Mouse (Mus musculus) neural tube, embryonic 15.5 days (tissue): ENCODE measurements around the gene R3hcc1l. TPM values are rescaled to one million over a fixed set of nuclear protein-coding genes. Genes with fewer than 3 reads are reported as not detected.

ENCODE experiments used
- ATAC-seq: fragments of 200-750 bp; cut with Nextera tagmentation; 2 replicates; pipeline ENCODE4 v1.8.0; 2017; ENCODE audit warnings: mild to moderate bottlenecking, moderate TSS enrichment, moderate library complexity; ENCODE audit not compliant: low FRiP score
- H3K27ac ChIP-seq: fragments of 300-500 bp; sonication (generic); replicated peaks from 2 replicates; pipeline ENCODE4 v1.5.1; 2015; ENCODE audit warnings: mild to moderate bottlenecking, inconsistent platforms
- H3K27me3 ChIP-seq: fragments of 300-500 bp; sonication (generic); replicated peaks from 2 replicates; pipeline ENCODE4 v1.6.1; 2015; ENCODE audit warnings: inconsistent platforms
- H3K36me3 ChIP-seq: fragments of 300-500 bp; sonication (generic); 2 replicates; pipeline ENCODE4 v1.6.1; 2015; ENCODE audit warnings: inconsistent platforms
- H3K4me1 ChIP-seq: fragments of 300-500 bp; sonication (generic); 2 replicates; pipeline ENCODE4 v1.6.1; 2015; ENCODE audit warnings: inconsistent platforms
- H3K4me2 ChIP-seq: fragments of 300-500 bp; sonication (generic); 2 replicates; pipeline ENCODE4 v1.6.1; 2015; ENCODE audit warnings: inconsistent platforms, mild to moderate bottlenecking, moderate library complexity
- H3K4me3 ChIP-seq: fragments of 300-500 bp; sonication (generic); replicated peaks from 2 replicates; pipeline ENCODE4 v1.5.1; 2015; ENCODE audit warnings: mild to moderate bottlenecking, inconsistent platforms
- H3K9ac ChIP-seq: fragments of 300-500 bp; sonication (generic); replicated peaks from 2 replicates; pipeline ENCODE4 v1.6.1; 2015; ENCODE audit warnings: mild to moderate bottlenecking, inconsistent platforms
- H3K9me3 ChIP-seq: fragments of 300-500 bp; sonication (generic); replicated peaks from 2 replicates; pipeline ENCODE4 v1.6.1; 2016; ENCODE audit warnings: inconsistent platforms
- WGBS: fragments of 180-500 bp; shearing (Covaris S2); methylation state at CpG from one replicate; pipeline ENCODE4 v1.1.7; 2015; ENCODE audit warnings: mixed read lengths; 5-methylcytosine and 5-hydroxymethylcytosine counted together
- polyA plus RNA-seq: library from polyadenylated mRNA; unstranded; fragments of >200 nt; fragmentation: Nextera tagmentation; extraction: Ambion mirVana; gene quantifications from 2 replicates; pipeline ENCODE4 v1.2.1, GENCODE M21; 2015

Gene R3hcc1l
- polyA plus RNA-seq, 1 experiment from 2014 or later: 13.3 TPM

DNA sequence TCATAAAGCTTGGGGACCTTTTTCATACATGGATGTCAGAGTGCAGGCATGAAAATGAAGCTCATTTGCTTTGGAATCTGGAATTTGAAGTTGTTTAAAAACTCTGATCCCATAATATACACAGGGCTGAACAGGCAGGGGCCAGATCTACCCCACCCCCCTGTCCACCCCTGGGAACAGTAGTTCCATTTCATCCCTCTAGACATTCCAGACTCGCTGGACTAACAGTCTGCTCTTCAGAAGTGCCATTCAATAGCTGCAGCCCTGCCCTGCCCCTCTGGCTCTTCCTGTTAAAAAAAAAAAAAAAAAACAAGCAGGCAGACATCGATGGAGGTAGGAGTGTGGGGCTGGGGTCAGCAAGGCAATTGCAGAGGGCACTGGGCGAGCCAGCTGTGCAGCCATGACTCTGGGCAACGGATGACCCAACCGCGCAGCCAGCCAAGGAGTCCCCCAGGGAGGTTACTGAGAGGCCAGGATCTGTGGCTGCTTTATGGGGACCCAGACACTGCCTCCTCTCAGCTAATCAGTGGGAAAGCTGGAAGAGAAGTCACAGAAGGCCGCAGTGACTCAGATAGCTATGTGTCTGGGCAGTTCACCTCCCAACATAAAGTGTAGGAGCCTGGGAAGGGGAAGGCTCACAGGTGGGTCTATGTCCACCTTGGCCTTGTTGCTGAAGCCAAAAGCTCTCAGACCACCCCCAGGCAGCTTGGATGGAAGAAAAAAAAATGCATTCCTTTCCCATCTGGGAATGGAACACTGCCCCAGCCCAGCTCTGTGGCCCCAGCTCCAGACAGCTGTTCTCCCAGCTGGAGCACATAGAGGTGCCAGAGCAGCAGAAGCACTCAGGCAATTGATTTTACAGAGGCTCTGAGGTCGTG, 120.3 kb downstream of the R3hcc1l start:
- no peak overlapping the region for H3K9ac ChIP-seq
- no peaks in the 10 kb centered on the region for H3K27me3 ChIP-seq
- H3K4me3 ChIP-seq: no peak overlapping the region
- no peak for ATAC-seq
- peaks cover 11% of the 10 kb centered on the region for H3K4me1 ChIP-seq
- no peak overlapping the region for H3K4me2 ChIP-seq
- H3K9me3 ChIP-seq: no peaks in the 10 kb centered on the region
- H3K27ac ChIP-seq: no peak overlapping the region
- no peaks in the 10 kb centered on the region for H3K36me3 ChIP-seq
- 40% methylated on average over 8 of the region's 8 CpGs for WGBS

DNA sequence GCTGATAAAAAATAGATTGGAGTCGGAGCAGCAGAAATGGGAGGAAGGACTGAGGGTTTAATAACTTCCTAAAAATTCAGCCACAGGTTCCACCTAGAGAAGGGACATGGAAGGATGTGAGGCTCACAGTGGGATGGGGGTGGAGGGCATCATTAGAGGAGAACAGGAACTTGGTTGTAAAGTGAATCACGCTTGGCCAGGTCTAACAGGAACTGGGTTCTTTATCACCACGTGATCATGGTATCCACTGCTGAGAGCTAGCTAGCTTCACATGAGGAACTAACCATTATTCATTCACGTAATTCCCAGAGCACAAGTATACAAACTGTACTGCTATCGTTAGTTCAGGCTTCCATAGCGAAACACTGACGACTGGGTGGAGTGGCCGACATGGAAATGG, 121.0 kb downstream of the R3hcc1l start:
- Histone ChIP-seq H3K9me3 (no peaks in the 10 kb centered on the region), H3K27me3 (no peaks in the 10 kb centered on the region), H3K9ac (no peak overlapping the region), H3K4me2 (no peak overlapping the region), H3K4me3 (no peak overlapping the region), H3K36me3 (no peaks in the 10 kb centered on the region), H3K27ac (no peak overlapping the region), H3K4me1 (peaks cover 11% of the 10 kb centered on the region)
- ATAC-seq: no peak
- WGBS: 57% methylated on average over 8 of the region's 8 CpGs

DNA sequence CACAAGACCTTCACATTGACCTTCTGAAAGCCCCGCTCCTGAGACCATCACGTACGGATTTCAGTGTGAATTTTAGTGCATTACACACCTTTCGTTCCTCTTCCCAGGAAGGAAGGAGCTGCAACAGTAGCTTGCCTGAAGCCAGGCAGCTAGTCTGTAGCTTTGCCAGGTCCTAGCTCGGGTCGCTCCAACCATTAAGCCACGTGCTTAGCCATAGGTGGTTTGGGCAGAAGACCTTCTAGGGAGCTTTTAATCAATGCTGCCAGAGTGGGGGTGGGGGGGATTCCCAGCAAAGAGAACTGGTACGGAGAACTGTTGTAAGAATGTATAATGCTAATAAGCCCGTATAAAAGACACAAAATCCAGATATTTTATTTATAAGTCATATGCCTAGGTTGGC, 121.7 kb downstream of the R3hcc1l start:
- Histone ChIP-seq H3K9me3 (no peaks in the 10 kb centered on the region), H3K4me2 (no peak overlapping the region), H3K4me3 (no peak overlapping the region), H3K27me3 (no peaks in the 10 kb centered on the region), H3K4me1 (peaks cover 11% of the 10 kb centered on the region), H3K27ac (no peak overlapping the region), H3K9ac (no peak overlapping the region), H3K36me3 (no peaks in the 10 kb centered on the region)
- ATAC-seq: no peak
- 78% methylated on average over 9 of the region's 9 CpGs for WGBS

Other genes starting within 250 kb of the R3hcc1l start
- gene Crtac1, start 87.0 kb upstream of the R3hcc1l start, polyA plus RNA-seq: 60.5 and 71.4 TPM in 2 replicates
- 0.41 and 0.59 TPM in 2 replicates for gene Loxl4, start 94.1 kb downstream of the R3hcc1l start, polyA plus RNA-seq
- 1.5 and 2.1 TPM in 2 replicates for gene Pyroxd2, start 234.0 kb downstream of the R3hcc1l start, polyA plus RNA-seq